Mouse (Mus musculus) limb, embryonic 14.5 days (tissue): ENCODE measurements at regions not wholly inside any gene's neighbourhood (a gene's known extent, or its start where the extent isn't known, plus 50 kb on each side); places are given as distances from the start of the nearest gene placed in this dataset.

Source experiments
- ATAC-seq: fragments of 200-750 bp; cut with Nextera tagmentation; 2 replicates; pipeline ENCODE4 v1.8.0; 2017; ENCODE audit warnings: low read depth, moderate number of reproducible peaks, moderate TSS enrichment; ENCODE audit not compliant: low FRiP score
- DNase-seq: peaks from one replicate; pipeline ENCODE4 v3.0.0-alpha.2; 2015; ENCODE audit warnings: low spot score
- H3K27ac ChIP-seq: fragments of 300-500 bp; sonication (generic); replicated peaks from 2 replicates; pipeline ENCODE4 v1.5.1; 2014; ENCODE audit warnings: low read depth, mild to moderate bottlenecking, low read length, moderate library complexity, mixed read lengths
- H3K27me3 ChIP-seq: fragments of 300-500 bp; sonication (generic); 2 replicates; pipeline ENCODE4 v1.6.1; 2014; ENCODE audit warnings: low read length, mixed read lengths; ENCODE audit not compliant: control insufficient read depth, insufficient read depth
- H3K36me3 ChIP-seq: fragments of 300-500 bp; sonication (generic); 2 replicates; pipeline ENCODE4 v1.6.1; 2014; ENCODE audit warnings: mild to moderate bottlenecking, low read length, moderate library complexity, mixed read lengths; ENCODE audit not compliant: control insufficient read depth, insufficient read depth
- H3K4me1 ChIP-seq: fragments of 300-500 bp; sonication (generic); 2 replicates; pipeline ENCODE4 v1.6.1; 2014; ENCODE audit warnings: antibody characterized with exemption, low read length, mixed read lengths; ENCODE audit not compliant: control insufficient read depth, insufficient read depth
- H3K4me2 ChIP-seq: fragments of 300-500 bp; sonication (generic); replicated peaks from 2 replicates; pipeline ENCODE4 v1.6.1; 2014; ENCODE audit warnings: low read depth, mild to moderate bottlenecking, low read length, moderate library complexity; ENCODE audit not compliant: severe bottlenecking
- H3K4me3 ChIP-seq: fragments of 300-500 bp; sonication (generic); replicated peaks from 2 replicates; pipeline ENCODE4 v1.5.1; 2014; ENCODE audit warnings: low read length
- H3K9ac ChIP-seq: fragments of 300-500 bp; sonication (generic); 2 replicates; pipeline ENCODE4 v1.6.1; 2014; ENCODE audit warnings: mild to moderate bottlenecking, low read depth, low read length, moderate library complexity; ENCODE audit not compliant: severe bottlenecking
- H3K9me3 ChIP-seq: fragments of 300-500 bp; sonication (generic); 2 replicates; pipeline ENCODE4 v1.6.1; 2016; ENCODE audit warnings: low read length; ENCODE audit not compliant: control insufficient read depth
- POLR2A ChIP-seq: fragments of 200-500 bp; IDR thresholded peaks from 2 replicates; pipeline ENCODE4 v1.8.0; 2012; ENCODE audit warnings: inconsistent platforms, mild to moderate bottlenecking, moderate library complexity, borderline replicate concordance; ENCODE audit not compliant: insufficient read depth, insufficient read length; ENCODE audit errors: extremely low read depth
- WGBS: fragments of 180-500 bp; shearing (Covaris S2); extraction: QIAGEN DNeasy Blood & Tissue Kit; methylation state at CpG from one replicate; pipeline ENCODE4 v1.1.7; 2014; 5-methylcytosine and 5-hydroxymethylcytosine counted together

- Histone ChIP-seq H3K9ac (no peak overlapping the region), H3K27me3 (no peaks in the 10 kb centered on the region), H3K9me3 (no peaks in the 10 kb centered on the region), H3K4me1 (no peaks in the 10 kb centered on the region), H3K36me3 (no peaks in the 10 kb centered on the region), H3K27ac (no peak overlapping the region), H3K4me3 (no peak overlapping the region), H3K4me2 (no peak overlapping the region)
- TF ChIP-seq POLR2A = no peak
- no peak for DNase-seq
- 94% methylated on average over 2 of the region's 2 CpGs for WGBS
- ATAC-seq = no peak
Measured at GRCm38 (mm10) chr3:140143900-140144299, 938.4 kb downstream of the Stpg2 start.

- ATAC-seq (no peak), DNase-seq (no peak)
- H3K27ac ChIP-seq = no peak overlapping the region
- H3K9ac ChIP-seq = no peak overlapping the region
- no peak overlapping the region for H3K4me3 ChIP-seq
- H3K4me2 ChIP-seq = no peak overlapping the region
- H3K36me3 ChIP-seq = no peaks in the 10 kb centered on the region
- TF ChIP-seq POLR2A = no peak
- 84% methylated on average over 2 of the region's 2 CpGs for WGBS
- no peaks in the 10 kb centered on the region for H3K4me1 ChIP-seq
- no peaks in the 10 kb centered on the region for H3K27me3 ChIP-seq
- H3K9me3 ChIP-seq = no peaks in the 10 kb centered on the region
Measured at GRCm38 (mm10) chr3:140147158-140147933, 941.9 kb downstream of the Stpg2 start.

GRCm38 (mm10) chr3:140150530-140150951 is 945.0 kb downstream of the Stpg2 start:
- DNase-seq = no peak
- H3K4me1 ChIP-seq = no peaks in the 10 kb centered on the region
- H3K4me3 ChIP-seq = no peak overlapping the region
- TF ChIP-seq POLR2A = no peak
- no peak overlapping the region for H3K27ac ChIP-seq
- H3K36me3 ChIP-seq = no peaks in the 10 kb centered on the region
- ATAC-seq = no peak
- no peak overlapping the region for H3K4me2 ChIP-seq
- no peaks in the 10 kb centered on the region for H3K9me3 ChIP-seq
- WGBS = 84% methylated on average over 7 of the region's 7 CpGs
- no peak overlapping the region for H3K9ac ChIP-seq
- no peaks in the 10 kb centered on the region for H3K27me3 ChIP-seq

GRCm38 (mm10) chr3:140179471-140179870 is 974.0 kb downstream of the Stpg2 start:
- Histone ChIP-seq H3K4me1 (no peaks in the 10 kb centered on the region), H3K36me3 (no peaks in the 10 kb centered on the region), H3K4me2 (no peak overlapping the region), H3K4me3 (no peak overlapping the region), H3K27me3 (no peaks in the 10 kb centered on the region), H3K9me3 (no peaks in the 10 kb centered on the region), H3K27ac (no peak overlapping the region), H3K9ac (no peak overlapping the region)
- no peak for DNase-seq
- no peak for ATAC-seq
- TF ChIP-seq POLR2A = no peak
- 82% methylated on average over 2 of the region's 2 CpGs for WGBS

GRCm38 (mm10) chr3:140182690-140183089 is 977.2 kb downstream of the Stpg2 start:
- DNase-seq (no peak), ATAC-seq (no peak)
- Histone ChIP-seq H3K27ac (no peak overlapping the region), H3K9me3 (no peaks in the 10 kb centered on the region), H3K36me3 (no peaks in the 10 kb centered on the region), H3K9ac (no peak overlapping the region), H3K4me1 (no peaks in the 10 kb centered on the region), H3K27me3 (no peaks in the 10 kb centered on the region), H3K4me3 (no peak overlapping the region), H3K4me2 (no peak overlapping the region)
- no peak for TF ChIP-seq POLR2A
- WGBS = 91% methylated on average over 4 of the region's 4 CpGs

GRCm38 (mm10) chr3:140184899-140185525 is 979.5 kb downstream of the Stpg2 start:
- H3K9ac ChIP-seq = no peak overlapping the region
- H3K27ac ChIP-seq = no peak overlapping the region
- DNase-seq (no peak), ATAC-seq (no peak)
- H3K36me3 ChIP-seq = no peaks in the 10 kb centered on the region
- H3K4me2 ChIP-seq = no peak overlapping the region
- no peaks in the 10 kb centered on the region for H3K9me3 ChIP-seq
- no peak overlapping the region for H3K4me3 ChIP-seq
- 50% methylated on average over 4 of the region's 4 CpGs for WGBS
- no peak for TF ChIP-seq POLR2A
- H3K27me3 ChIP-seq = no peaks in the 10 kb centered on the region
- no peaks in the 10 kb centered on the region for H3K4me1 ChIP-seq
